Mouse (Mus musculus) limb, embryonic 12.5 days (tissue): Measurements from ENCODE around the gene Rangrf. TPM values are rescaled to one million over a fixed set of nuclear protein-coding genes. Genes with fewer than 3 reads are reported as not detected.
"Not testable (repeated sequence)": the region's sequence is repeated elsewhere in the genome, so short reads cannot be mapped to it uniquely, and the experiment has no call there.

ENCODE experiments used
- ATAC-seq: fragments of 200-750 bp; cut with Nextera tagmentation; 2 replicates; pipeline ENCODE4 v1.8.0; 2017; ENCODE audit warnings: low read depth, moderate TSS enrichment; ENCODE audit not compliant: insufficient number of reproducible peaks, insufficient read depth, low FRiP score, low TSS enrichment
- H3K27ac ChIP-seq: fragments of 300-500 bp; sonication (generic); 2 replicates; pipeline ENCODE4 v1.5.1; 2016; ENCODE audit warnings: mild to moderate bottlenecking, moderate library complexity
- H3K27me3 ChIP-seq: fragments of 300-500 bp; sonication (generic); 2 replicates; pipeline ENCODE4 v1.6.1; 2016; ENCODE audit warnings: mild to moderate bottlenecking, moderate library complexity
- H3K36me3 ChIP-seq: fragments of 300-500 bp; sonication (generic); 2 replicates; pipeline ENCODE4 v1.6.1; 2016; ENCODE audit warnings: mild to moderate bottlenecking, moderate library complexity
- H3K4me1 ChIP-seq: fragments of 300-500 bp; sonication (generic); replicated peaks from 2 replicates; pipeline ENCODE4 v1.6.1; 2016
- H3K4me2 ChIP-seq: fragments of 300-500 bp; sonication (generic); 2 replicates; pipeline ENCODE4 v1.6.1; 2016; ENCODE audit warnings: mild to moderate bottlenecking, moderate library complexity
- H3K4me3 ChIP-seq: fragments of 300-500 bp; sonication (generic); replicated peaks from 2 replicates; pipeline ENCODE4 v1.5.1; 2016; ENCODE audit warnings: mild to moderate bottlenecking
- H3K9ac ChIP-seq: fragments of 300-500 bp; sonication (generic); replicated peaks from 2 replicates; pipeline ENCODE4 v1.6.1; 2016; ENCODE audit warnings: mild to moderate bottlenecking, moderate library complexity
- H3K9me3 ChIP-seq: fragments of 300-500 bp; sonication (generic); 2 replicates; pipeline ENCODE4 v1.6.1; 2016; ENCODE audit warnings: mild to moderate bottlenecking, moderate library complexity
- WGBS: fragments of 180-500 bp; shearing (Covaris S2); methylation state at CpG from one replicate; pipeline ENCODE4 v1.1.7; 2016; 5-methylcytosine and 5-hydroxymethylcytosine counted together
- polyA plus RNA-seq: library from polyadenylated mRNA; unstranded; fragments of >200 nt; fragmentation: Nextera tagmentation; extraction: Ambion mirVana; gene quantifications from 2 replicates; pipeline ENCODE4 v1.2.1, GENCODE M21; 2016

Rangrf gene
- polyA plus RNA-seq, result 64.6 and 69.6 TPM in 2 replicates

DNA sequence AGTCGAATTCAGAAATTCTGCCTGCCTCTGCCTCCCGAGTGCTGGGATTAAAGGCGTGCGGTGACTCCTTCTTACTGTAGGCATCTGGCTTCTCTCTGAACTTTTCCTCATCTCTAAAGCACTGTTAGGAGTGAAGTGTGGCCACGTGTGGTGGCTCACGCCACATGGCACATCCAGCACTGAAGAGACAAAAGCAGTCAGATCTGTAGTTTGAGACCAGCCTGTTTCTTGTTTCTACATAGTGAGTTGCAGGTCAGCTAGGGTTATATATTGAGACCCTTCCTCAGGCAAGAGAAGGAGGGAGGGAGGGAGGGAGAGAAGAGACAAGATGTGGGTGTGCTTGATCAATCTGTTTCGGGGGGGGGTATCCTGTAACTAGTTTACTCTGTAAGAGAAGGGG lies at the start of gene Rangrf:
Rangrf (minus strand) TSS at position 101 of the 400 bp plus-strand sequence.
- Histone ChIP-seq H3K36me3 (no peaks in the 10 kb centered on the region), H3K9ac (no peak within 1 kb of the TSS), H3K4me3 (peak within 1 kb of the TSS; percentile 48), H3K27ac (no peak within 1 kb of the TSS), H3K4me2 (peak within 1 kb of the TSS; percentile 68), H3K4me1 (peaks cover 12% of the 10 kb centered on the region), H3K9me3 (no peaks in the 10 kb centered on the region), H3K27me3 (no peaks in the 10 kb centered on the region)
- WGBS, result 72% methylated on average over 7 of the region's 7 CpGs
- ATAC-seq, result no peak

DNA sequence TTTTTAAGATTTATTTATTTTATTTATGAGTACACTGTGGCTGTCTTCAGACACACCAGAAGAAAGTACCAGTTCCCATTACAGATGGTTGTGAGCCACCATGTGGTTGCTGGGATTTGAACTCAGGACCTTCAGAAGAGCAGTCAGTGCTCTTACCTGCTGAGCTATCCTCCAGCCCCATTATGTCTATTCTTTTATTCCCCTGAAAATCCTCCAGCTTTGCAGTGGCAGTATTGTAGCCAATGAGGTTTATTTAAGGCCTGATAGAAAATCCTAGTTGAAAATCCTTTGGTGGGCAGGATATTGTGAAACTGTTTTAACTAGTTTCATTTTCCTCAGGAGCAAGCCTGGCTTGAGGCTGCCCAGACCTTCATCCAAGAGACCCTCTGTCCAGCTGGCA lies 45.7 kb upstream of the Rangrf start:
- H3K4me3 ChIP-seq, result no peak overlapping the region
- no peak overlapping the region for H3K4me2 ChIP-seq
- peaks cover 54% of the 10 kb centered on the region for H3K36me3 ChIP-seq
- no peaks in the 10 kb centered on the region for H3K9me3 ChIP-seq
- H3K9ac ChIP-seq, result no peak overlapping the region
- H3K27ac ChIP-seq, result no peak overlapping the region
- ATAC-seq, result no peak
- H3K27me3 ChIP-seq, result no peaks in the 10 kb centered on the region
- H3K4me1 ChIP-seq, result peaks cover 8% of the 10 kb centered on the region

DNA sequence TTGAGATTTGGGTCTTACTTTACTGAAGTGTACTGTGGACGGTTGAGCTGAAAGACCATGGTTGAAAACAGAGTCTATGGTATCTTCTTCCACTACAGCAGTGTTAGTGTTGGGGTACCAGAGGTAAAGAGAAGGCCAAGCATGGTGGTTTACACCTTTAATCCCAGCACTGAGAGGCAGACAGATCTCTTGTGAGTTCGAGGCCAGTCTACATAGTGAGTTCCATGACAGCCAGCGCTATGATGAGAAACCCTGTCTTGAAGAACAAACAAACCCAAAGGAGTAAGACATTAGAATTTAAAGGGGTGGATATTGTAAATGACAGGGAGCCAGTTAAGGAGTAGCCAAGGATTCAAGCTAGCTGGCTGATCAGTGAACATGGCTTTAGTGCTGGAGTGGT lies 41.8 kb upstream of the Rangrf start:
- H3K4me1 ChIP-seq, result peaks cover 8% of the 10 kb centered on the region
- no peak for ATAC-seq
- H3K27me3 ChIP-seq, result no peaks in the 10 kb centered on the region
- peak overlapping the region; percentile 65 for H3K4me2 ChIP-seq
- H3K27ac ChIP-seq, result no peak overlapping the region
- peak overlapping the region; percentile 64 for H3K4me3 ChIP-seq
- H3K36me3 ChIP-seq, result peaks cover 14% of the 10 kb centered on the region
- no peaks in the 10 kb centered on the region for H3K9me3 ChIP-seq
- 69% methylated on average over 3 of the region's 3 CpGs for WGBS
- peak overlapping the region; percentile 80 for H3K9ac ChIP-seq

DNA sequence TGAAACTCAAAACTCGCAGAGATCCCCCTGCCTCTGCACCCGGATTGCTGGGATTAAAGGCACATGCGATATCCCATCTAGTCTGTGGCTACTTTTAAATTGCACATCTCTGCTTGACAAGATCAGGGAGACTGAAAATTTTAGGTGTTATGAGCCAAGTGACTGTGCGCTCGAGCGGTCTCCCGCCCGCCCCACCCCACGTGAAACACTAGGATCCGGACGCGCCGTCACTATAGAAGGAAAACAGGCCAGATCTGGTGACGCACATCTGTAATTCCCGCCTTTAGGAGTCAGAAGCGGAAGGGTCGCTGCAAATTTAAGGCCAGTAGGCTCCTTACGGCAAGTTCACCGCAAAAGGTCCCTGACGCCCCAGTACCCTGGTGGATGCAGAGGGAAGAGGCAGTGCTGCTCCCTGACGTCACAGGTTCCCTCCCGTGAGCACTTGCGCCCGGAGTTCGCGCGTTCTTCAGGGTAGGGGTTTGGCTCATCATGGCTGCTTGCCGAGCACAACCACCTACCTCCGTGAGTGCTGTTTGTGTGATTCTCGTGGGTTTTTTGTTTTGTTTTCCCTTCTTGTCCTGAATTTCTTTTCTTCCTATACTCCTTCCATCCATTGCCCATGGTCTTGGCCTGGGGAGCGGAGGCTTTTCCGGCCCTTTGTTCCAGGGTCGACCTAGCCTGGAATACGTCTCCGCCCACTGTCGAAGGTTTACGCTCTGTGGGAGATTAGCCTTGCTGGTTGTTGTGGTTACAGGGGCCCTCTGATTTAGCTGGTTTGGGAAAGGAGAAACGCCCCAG lies 40.9 kb upstream of the Rangrf start, which contains the start of gene Ctc1:
Ctc1 (plus strand) TSS at position 268 of the 798 bp plus-strand sequence.
- Histone ChIP-seq H3K27me3 (no peaks in the 10 kb centered on the region), H3K36me3 (peaks cover 5% of the 10 kb centered on the region), H3K9me3 (no peaks in the 10 kb centered on the region), H3K4me1 (peaks cover 12% of the 10 kb centered on the region), H3K4me2 (peak within 1 kb of the TSS; percentile 65), H3K27ac (peak within 1 kb of the TSS; percentile 91), H3K9ac (peak within 1 kb of the TSS; percentile 80), H3K4me3 (peak within 1 kb of the TSS; percentile 64)
- 4% methylated on average over 38 of the region's 38 CpGs for WGBS
- ATAC-seq, result peak; percentile 94

DNA sequence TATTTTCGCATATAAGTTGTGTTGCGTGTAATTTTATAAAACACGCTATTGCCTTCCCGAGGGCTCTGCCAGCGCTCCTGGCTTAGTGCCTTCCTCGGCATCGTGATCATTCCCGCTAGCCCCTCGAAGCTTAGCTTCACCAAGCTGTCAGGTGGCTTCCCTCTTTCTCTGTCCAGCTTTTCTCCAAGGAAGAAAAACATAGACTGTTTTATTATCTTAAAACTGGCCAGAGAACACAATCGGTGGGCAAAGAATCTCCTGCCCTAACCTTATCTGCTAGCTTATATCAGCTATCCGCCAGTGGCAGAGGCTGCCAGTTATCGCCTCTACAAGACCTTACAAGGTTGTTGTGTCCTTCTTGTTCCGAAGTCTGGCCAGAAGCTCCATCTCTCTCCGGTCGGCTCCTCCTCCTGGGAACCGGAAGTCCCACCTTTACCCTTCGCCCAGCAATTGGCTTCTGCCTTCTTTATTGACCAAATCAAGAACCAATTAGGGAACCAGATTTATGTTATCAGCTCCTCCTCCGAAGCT lies 37.2 kb upstream of the Rangrf start:
- peak overlapping the region; percentile 67 for H3K9ac ChIP-seq
- WGBS, result under 1% methylated on average over 18 of the region's 18 CpGs
- no peaks in the 10 kb centered on the region for H3K36me3 ChIP-seq
- H3K4me2 ChIP-seq, result peak overlapping the region; percentile 80
- peaks cover 18% of the 10 kb centered on the region for H3K4me1 ChIP-seq
- no peaks in the 10 kb centered on the region for H3K27me3 ChIP-seq
- H3K9me3 ChIP-seq, result no peaks in the 10 kb centered on the region
- H3K4me3 ChIP-seq, result peak overlapping the region; percentile 61
- no peak for ATAC-seq
- peak overlapping the region; percentile 87 for H3K27ac ChIP-seq

DNA sequence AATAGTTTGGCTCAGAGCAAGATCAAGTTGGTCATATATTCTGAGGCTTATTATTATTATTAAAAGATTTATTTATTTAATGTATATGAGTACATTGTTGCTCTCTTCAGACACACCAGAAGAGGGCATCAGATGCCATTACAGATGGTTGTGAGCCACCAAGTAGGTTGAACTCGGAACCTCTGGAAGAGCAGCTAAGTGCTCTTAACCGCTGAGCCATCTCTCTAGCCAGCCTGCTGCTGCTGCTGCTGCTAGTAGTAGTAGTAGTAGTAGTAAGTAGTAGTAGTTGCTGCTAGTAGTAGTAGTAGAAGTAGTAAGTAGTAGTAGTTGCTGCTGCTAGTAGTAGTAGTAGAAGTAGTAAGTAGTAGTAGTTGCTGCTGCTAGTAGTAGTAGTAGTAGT lies 36.5 kb upstream of the Rangrf start:
- Histone ChIP-seq H3K4me3 (peak overlapping the region; percentile 61), H3K4me2 (peak overlapping the region; percentile 80), H3K4me1 (peaks cover 12% of the 10 kb centered on the region), H3K9ac (peak overlapping the region; percentile 67; the same call in 1 of the 2 replicates)
- WGBS, result 79% methylated on average over 2 of the region's 2 CpGs
- H3K27me3 ChIP-seq, H3K36me3 ChIP-seq, ATAC-seq, H3K27ac ChIP-seq, H3K9me3 ChIP-seq: not testable (repeated sequence)

DNA sequence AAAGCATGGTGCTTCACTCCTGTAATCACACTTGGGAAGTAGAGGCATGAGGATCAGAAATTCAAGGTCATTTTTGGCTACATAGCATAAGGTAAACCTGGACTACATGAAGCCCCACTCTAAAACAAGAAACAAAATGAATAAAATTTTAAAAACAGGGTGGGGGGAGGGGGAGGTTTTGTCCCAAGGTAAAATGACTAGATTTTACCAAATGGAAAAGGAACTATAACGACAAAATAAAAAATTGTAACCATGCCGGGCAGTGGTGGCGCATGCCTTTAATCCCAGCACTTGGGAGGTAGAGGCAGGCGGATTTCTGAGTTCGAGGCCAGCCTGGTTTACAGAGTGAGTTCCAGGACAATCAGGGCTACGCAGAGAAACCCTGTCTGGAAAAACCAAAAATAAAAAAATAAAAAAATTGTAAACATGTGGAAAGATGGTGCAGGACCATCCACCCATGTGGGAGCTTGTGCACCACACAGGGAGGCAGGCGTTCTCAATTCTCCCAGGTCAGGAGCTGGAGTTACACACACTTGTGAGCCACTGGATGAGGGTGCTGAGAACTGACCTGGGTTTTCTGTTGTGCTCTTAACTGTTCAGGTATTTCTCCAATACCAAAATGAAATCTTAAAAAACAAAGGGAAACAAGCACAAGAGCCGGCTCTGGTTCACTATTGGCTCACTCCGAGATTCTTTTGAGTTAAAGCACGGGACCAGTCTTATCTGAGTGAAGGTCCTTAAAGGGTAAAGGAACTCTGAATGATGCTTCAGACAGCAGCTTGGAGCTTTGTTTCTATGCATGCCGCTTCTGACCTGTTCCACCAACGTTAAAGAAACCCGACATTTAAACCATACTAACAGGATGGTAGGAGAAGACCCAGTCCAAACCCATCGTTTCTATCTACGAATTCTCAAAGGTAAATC lies 35.7 kb upstream of the Rangrf start:
- Histone ChIP-seq H3K4me1 (peaks cover 12% of the 10 kb centered on the region), H3K4me2 (0 out of 2 replicates have a peak overlapping the region, but pooled peaks have one; percentile 10), H3K27me3 (no peaks in the 10 kb centered on the region), H3K9me3 (no peaks in the 10 kb centered on the region), H3K9ac (no peak overlapping the region), H3K4me3 (no peak overlapping the region), H3K36me3 (no peaks in the 10 kb centered on the region), H3K27ac (no peak overlapping the region)
- no peak for ATAC-seq
- 89% methylated on average over 15 of the region's 15 CpGs for WGBS

DNA sequence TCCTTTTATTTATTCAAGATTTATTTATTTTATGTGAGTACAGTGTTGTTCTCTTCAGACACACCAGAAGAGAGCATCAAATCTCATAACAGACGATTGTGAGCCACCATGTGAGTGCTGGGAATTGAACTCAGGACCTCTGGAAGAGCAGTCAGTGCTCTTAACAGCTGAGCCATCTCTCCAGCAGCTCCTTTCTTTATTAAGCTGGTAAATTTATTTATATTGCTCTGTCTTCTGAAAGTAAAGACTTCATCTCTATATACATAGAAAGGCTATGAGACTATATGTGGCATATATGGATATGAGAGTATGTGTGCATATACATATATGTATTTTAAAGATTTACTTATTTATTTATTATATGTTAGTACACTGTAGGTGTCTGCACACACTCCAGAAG lies 34.5 kb upstream of the Rangrf start:
- Histone ChIP-seq H3K4me1 (peaks cover 12% of the 10 kb centered on the region), H3K27me3 (no peaks in the 10 kb centered on the region), H3K36me3 (no peaks in the 10 kb centered on the region), H3K4me2 (no peak overlapping the region), H3K9me3 (no peaks in the 10 kb centered on the region), H3K9ac (no peak overlapping the region), H3K27ac (no peak overlapping the region), H3K4me3 (no peak overlapping the region)
- no peak for ATAC-seq
- WGBS, result 96% methylated on average over 1 of the region's 1 CpGs

DNA sequence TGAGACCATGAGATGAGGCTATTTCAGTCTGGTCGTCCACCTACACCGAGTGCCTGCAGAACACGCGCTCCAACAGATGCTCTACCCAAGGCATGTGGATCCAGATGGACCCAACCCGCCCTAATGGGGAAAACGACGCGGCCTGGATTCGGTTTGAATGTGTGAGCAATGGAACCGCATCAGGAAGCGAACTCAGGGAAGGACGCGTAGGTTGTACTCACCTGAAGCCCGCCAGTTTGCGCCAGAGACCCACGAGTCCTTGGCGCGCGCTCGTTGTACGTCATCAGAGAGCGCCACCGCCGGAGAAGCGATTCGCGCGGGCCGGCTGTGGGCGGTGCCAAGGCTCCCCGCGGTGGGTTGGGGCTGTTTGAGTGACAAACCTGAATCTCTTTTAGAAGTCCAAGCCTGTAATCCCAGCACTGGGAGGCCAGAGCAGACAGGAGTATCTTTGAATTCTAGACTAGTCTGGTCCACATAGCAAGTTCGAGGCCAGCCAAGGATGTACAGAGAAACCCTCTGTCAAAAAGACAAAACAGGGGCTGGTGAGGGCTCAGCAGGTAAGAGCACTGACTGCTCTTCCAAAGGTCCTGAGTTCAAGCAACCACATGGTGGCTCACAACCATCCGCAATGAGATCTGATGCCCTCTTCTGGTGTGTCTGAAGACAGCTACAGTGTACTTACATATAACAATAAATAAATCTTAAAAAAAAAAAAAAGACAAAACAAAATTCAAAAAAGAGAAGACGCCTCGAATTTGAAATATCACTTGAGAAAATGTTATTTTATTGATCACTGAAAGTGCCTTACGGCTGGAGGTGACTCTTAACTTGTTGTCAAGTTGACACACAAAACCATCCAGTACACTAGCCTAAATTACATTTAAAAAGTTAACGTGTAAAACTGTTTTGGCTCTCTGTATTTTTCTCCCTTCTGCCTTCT lies 33.5 kb upstream of the Rangrf start, which contains the start of gene Pfas:
Pfas (minus strand) TSS at position 279 of the 940 bp plus-strand sequence.
- H3K4me3 ChIP-seq, result peak within 1 kb of the TSS; percentile 67
- ATAC-seq, result peak; percentile 69
- H3K9ac ChIP-seq, result peak within 1 kb of the TSS; percentile 69
- peaks cover 2% of the 10 kb centered on the region for H3K36me3 ChIP-seq
- H3K27ac ChIP-seq, result peak within 1 kb of the TSS; percentile 59; the same call in 1 of the 2 replicates
- no peaks in the 10 kb centered on the region for H3K9me3 ChIP-seq
- WGBS, result 10% methylated on average over 38 of the region's 38 CpGs
- H3K27me3 ChIP-seq, result no peaks in the 10 kb centered on the region
- H3K4me2 ChIP-seq, result peak within 1 kb of the TSS; percentile 72
- H3K4me1 ChIP-seq, result peaks cover 12% of the 10 kb centered on the region

DNA sequence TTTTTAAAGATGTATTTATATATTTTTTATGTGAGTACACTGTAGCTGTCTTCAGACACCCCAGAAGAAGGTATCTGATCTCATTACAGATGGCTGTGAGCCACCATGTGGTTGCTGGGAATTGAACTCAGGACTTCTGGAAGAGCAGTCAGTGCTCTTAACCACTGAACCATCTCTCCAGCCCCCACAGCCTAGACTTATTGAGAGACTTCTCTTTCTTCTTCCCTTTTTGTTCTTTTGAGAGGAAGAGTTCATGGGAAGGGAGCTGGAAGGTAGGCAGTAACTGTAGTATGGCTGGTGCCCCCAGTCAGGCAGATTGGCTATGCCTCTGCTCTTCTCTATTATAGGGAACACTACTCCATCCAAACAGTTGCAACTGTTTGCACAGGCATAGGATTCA lies 31.6 kb upstream of the Rangrf start:
- ATAC-seq, H3K9me3 ChIP-seq, H3K4me3 ChIP-seq, H3K4me2 ChIP-seq, H3K27ac ChIP-seq, H3K27me3 ChIP-seq: not testable (repeated sequence)
- H3K4me1 ChIP-seq, result peaks cover 11% of the 10 kb centered on the region
- 0 out of 2 replicates have a peak overlapping the region, but pooled peaks have one; percentile 27 for H3K9ac ChIP-seq
- H3K36me3 ChIP-seq, result peaks cover 21% of the 10 kb centered on the region
